Mouse (Mus musculus) kidney, embryonic 14.5 days (tissue): ENCODE data around the gene Nme6. TPM values are rescaled to one million over a fixed set of nuclear protein-coding genes. Genes with fewer than 3 reads are reported as not detected.

ENCODE experiments used
- ATAC-seq: fragments of 200-750 bp; cut with Nextera tagmentation; 2 replicates; pipeline ENCODE4 v1.8.0; 2017; ENCODE audit warnings: moderate number of reproducible peaks, mild to moderate bottlenecking, moderate TSS enrichment, moderate library complexity; ENCODE audit not compliant: low FRiP score, low TSS enrichment
- H3K27ac ChIP-seq: fragments of 300-500 bp; sonication (generic); 2 replicates; pipeline ENCODE4 v1.5.1; 2014; ENCODE audit warnings: low read depth, mild to moderate bottlenecking, low read length, moderate library complexity, mixed read lengths
- H3K27me3 ChIP-seq: fragments of 300-500 bp; sonication (generic); 2 replicates; pipeline ENCODE4 v1.6.1; 2014; ENCODE audit warnings: mild to moderate bottlenecking, low read length; ENCODE audit not compliant: control insufficient read depth, insufficient read depth
- H3K36me3 ChIP-seq: fragments of 300-500 bp; sonication (generic); 2 replicates; pipeline ENCODE4 v1.6.1; 2014; ENCODE audit warnings: low read length, mixed read lengths; ENCODE audit not compliant: control insufficient read depth, insufficient read depth
- H3K4me1 ChIP-seq: fragments of 300-500 bp; sonication (generic); 2 replicates; pipeline ENCODE4 v1.6.1; 2014; ENCODE audit warnings: low read length, mixed read lengths; ENCODE audit not compliant: control insufficient read depth, insufficient read depth
- H3K4me2 ChIP-seq: fragments of 300-500 bp; sonication (generic); replicated peaks from 2 replicates; pipeline ENCODE4 v1.6.1; 2014; ENCODE audit warnings: low read depth, mild to moderate bottlenecking, low read length
- H3K4me3 ChIP-seq: fragments of 300-500 bp; sonication (generic); 2 replicates; pipeline ENCODE4 v1.5.1; 2014; ENCODE audit warnings: mild to moderate bottlenecking, low read length
- H3K9ac ChIP-seq: fragments of 300-500 bp; sonication (generic); 2 replicates; pipeline ENCODE4 v1.6.1; 2014; ENCODE audit warnings: low read depth, mild to moderate bottlenecking, low read length, moderate library complexity
- H3K9me3 ChIP-seq: fragments of 300-500 bp; sonication (generic); 2 replicates; pipeline ENCODE4 v1.6.1; 2016; ENCODE audit warnings: low read length; ENCODE audit not compliant: control insufficient read depth
- WGBS: fragments of 180-500 bp; shearing (Covaris S2); extraction: QIAGEN DNeasy Blood & Tissue Kit; methylation state at CpG from one replicate; pipeline ENCODE4 v1.1.7; 2014; 5-methylcytosine and 5-hydroxymethylcytosine counted together
- polyA plus RNA-seq: library from polyadenylated mRNA; unstranded; fragments of >200 nt; fragmentation: Nextera tagmentation; extraction: Ambion mirVana; gene quantifications from 2 replicates; pipeline ENCODE4 v1.2.1, GENCODE M21; 2014

The Nme6 gene
- polyA plus RNA-seq, 1 experiment from 2014 or later, result 88.6 TPM

DNA sequence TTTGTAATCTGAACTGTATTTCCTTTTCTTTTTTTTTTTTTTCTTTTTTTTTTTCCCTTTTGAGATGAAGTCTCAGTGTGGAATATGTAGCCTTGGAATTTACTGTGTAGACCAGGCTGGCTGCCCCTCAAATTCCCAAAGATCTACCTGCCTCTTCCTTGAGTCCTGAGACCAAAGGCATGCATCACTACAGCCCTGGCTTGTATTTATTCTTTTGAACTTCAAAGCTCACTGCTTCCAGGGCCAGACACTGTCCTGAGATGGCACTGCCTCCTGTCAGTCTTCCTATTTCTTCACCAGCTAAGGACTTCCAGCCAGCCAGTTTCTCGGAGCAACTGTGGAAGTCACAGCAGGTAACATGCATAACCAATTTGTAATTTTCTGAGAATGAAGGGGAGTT is 20.6 kb upstream of the Nme6 start, which contains the start of gene Spink8:
Spink8 (plus strand) TSS at position 301 of the 400 bp plus-strand sequence.
- no peak within 1 kb of the TSS for H3K4me2 ChIP-seq
- 56% methylated on average over 1 of the region's 1 CpGs for WGBS
- no peak within 1 kb of the TSS; the same call in 1 of the 2 replicates for H3K27ac ChIP-seq
- H3K9ac ChIP-seq, result no peak within 1 kb of the TSS
- H3K4me3 ChIP-seq, result no peak within 1 kb of the TSS
- ATAC-seq, result no peak
- no peaks in the 10 kb centered on the region for H3K9me3 ChIP-seq
- H3K27me3 ChIP-seq, result no peaks in the 10 kb centered on the region
- peaks cover 16% of the 10 kb centered on the region for H3K4me1 ChIP-seq
- no peaks in the 10 kb centered on the region for H3K36me3 ChIP-seq

DNA sequence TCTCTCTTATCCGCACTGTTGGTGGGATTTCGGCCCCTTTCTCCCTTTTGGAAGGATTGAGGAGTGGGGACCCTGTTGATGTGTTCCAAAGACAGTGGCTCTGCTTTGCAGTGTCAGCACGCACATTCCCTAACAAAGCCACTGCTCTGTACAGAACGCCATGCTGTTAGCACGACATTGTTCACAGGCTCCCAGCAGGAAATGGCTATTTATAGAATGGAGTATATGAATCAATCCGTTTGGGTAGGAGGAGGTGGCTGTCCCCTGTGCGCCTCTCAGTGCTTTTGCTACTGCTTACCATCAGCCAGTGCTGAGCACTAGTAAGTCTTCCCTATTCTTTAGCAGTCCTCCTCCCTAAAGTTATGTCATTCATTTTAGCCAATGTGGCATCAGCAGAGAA is 19.1 kb upstream of the Nme6 start:
- WGBS, result 53% methylated on average over 7 of the region's 7 CpGs
- no peak overlapping the region for H3K27ac ChIP-seq
- ATAC-seq, result peak; percentile 60; the same call in 1 of the 2 replicates

GRCm38 (mm10) chr9:109816341-109816740 is 16.2 kb upstream of the Nme6 start:
- Histone ChIP-seq H3K4me1 (peaks cover 6% of the 10 kb centered on the region; the same call in 1 of the 2 replicates), H3K27ac (no peak overlapping the region), H3K36me3 (no peaks in the 10 kb centered on the region), H3K4me3 (no peak overlapping the region), H3K9ac (no peak overlapping the region), H3K9me3 (no peaks in the 10 kb centered on the region), H3K27me3 (no peaks in the 10 kb centered on the region), H3K4me2 (no peak overlapping the region)
- WGBS, result 58% methylated on average over 6 of the region's 6 CpGs
- ATAC-seq, result no peak

More for the DNA sequence above, 19.1 kb upstream of the Nme6 start:
- no peaks in the 10 kb centered on the region for H3K27me3 ChIP-seq
- H3K9me3 ChIP-seq, result no peaks in the 10 kb centered on the region
- no peak overlapping the region for H3K4me2 ChIP-seq
- H3K9ac ChIP-seq, result no peak overlapping the region
- H3K4me1 ChIP-seq, result peaks cover 6% of the 10 kb centered on the region; the same call in 1 of the 2 replicates
- H3K36me3 ChIP-seq, result no peaks in the 10 kb centered on the region
- H3K4me3 ChIP-seq, result no peak overlapping the region

- Histone ChIP-seq H3K9me3 (no peaks in the 10 kb centered on the region), H3K27ac (no peak overlapping the region), H3K27me3 (no peaks in the 10 kb centered on the region), H3K36me3 (peaks cover 4% of the 10 kb centered on the region; the same call in 1 of the 2 replicates), H3K4me3 (no peak overlapping the region), H3K4me2 (no peak overlapping the region), H3K4me1 (no peaks in the 10 kb centered on the region), H3K9ac (no peak overlapping the region)
- ATAC-seq, result no peak
- 54% methylated on average over 4 of the region's 4 CpGs for WGBS
Measured at GRCm38 (mm10) chr9:109825739-109826138, 6.8 kb upstream of the Nme6 start.

DNA sequence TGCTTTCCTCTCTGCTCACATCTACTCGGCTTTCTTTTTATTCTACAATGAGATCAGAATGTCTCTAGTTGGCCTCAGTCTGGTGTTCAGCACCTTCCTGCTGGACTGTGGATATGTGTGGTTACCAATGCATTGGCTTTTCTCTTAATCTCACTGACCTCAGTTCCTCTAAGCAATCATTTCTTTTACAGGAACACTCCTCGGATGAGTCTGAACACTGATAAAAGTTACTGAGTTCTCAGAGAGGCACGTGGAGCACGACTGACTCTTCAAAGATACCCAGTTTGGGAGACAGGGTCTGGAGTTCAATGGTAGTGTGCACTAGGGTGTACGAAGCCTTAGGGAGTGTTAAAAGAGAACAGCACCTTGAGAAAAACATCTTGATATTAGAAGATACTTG is 6.4 kb upstream of the Nme6 start:
- Histone ChIP-seq H3K27ac (no peak overlapping the region), H3K9ac (no peak overlapping the region), H3K4me1 (no peaks in the 10 kb centered on the region), H3K9me3 (no peaks in the 10 kb centered on the region), H3K27me3 (no peaks in the 10 kb centered on the region), H3K4me3 (no peak overlapping the region), H3K36me3 (peaks cover 4% of the 10 kb centered on the region; the same call in 1 of the 2 replicates), H3K4me2 (no peak overlapping the region)
- ATAC-seq, result no peak
- 82% methylated on average over 5 of the region's 5 CpGs for WGBS

DNA sequence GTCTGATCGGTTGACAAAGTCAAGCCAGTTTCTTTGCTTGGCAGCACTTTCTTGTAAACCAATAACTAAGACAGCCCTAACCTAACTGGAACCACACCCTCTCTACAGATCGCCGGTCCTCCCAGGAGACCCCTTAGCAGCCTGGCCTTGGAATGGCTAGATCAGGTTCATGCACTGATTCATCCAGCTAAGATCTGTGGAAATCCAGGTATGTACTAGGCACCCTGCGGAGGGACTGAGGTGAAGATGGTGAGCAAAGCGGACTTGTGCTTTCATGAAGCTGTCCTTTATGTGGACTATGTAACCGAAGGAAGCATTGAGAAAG is 501 bp downstream of the Nme6 start:
- Histone ChIP-seq H3K27ac (no peak overlapping the region), H3K9ac (peak overlapping the region; percentile 67; the same call in 1 of the 2 replicates), H3K4me3 (peak overlapping the region; percentile 69), H3K4me1 (no peaks in the 10 kb centered on the region), H3K4me2 (peak overlapping the region; percentile 74), H3K27me3 (no peaks in the 10 kb centered on the region), H3K9me3 (no peaks in the 10 kb centered on the region), H3K36me3 (peaks cover 22% of the 10 kb centered on the region; the same call in 1 of the 2 replicates)
- peak; percentile 66; the same call in 1 of the 2 replicates for ATAC-seq
- 17% methylated on average over 6 of the region's 6 CpGs for WGBS

DNA sequence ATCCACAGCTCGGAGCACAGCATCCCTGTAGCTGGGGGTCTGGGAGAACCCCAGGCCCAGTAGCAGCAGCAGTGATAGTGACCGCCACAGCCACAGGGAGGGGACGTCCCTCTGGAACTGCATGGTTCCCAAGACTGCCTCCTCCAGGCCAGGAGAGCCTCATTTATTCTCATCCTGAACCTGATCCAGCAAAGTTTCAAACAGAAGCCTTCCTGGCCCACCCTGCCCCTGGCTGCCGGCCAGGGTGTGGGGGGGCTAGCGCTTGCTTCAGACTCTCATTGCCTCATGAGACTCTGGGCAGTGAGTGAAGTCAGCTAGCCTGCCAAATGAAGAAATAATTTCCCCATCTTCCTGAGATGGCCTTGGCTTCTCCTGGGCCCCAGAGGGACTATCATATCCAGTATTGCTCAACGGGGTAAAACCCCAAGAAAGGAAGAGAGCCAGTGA is 16.8 kb downstream of the Nme6 start, which contains the start of gene Camp:
Camp (minus strand) TSS at position 306 of the 447 bp plus-strand sequence.
- Histone ChIP-seq H3K27ac (no peak within 1 kb of the TSS), H3K36me3 (peaks cover 7% of the 10 kb centered on the region; the same call in 1 of the 2 replicates), H3K27me3 (no peaks in the 10 kb centered on the region), H3K4me2 (no peak within 1 kb of the TSS), H3K9me3 (no peaks in the 10 kb centered on the region), H3K4me3 (no peak within 1 kb of the TSS), H3K4me1 (0 out of 2 replicates have a peak, but pooled peaks cover 3% of the 10 kb centered on the region), H3K9ac (no peak within 1 kb of the TSS)
- 66% methylated on average over 6 of the region's 6 CpGs for WGBS
- 0 out of 2 replicates have a peak, but pooled peaks have one; percentile 33 for ATAC-seq

- H3K27ac ChIP-seq, result no peak overlapping the region
- H3K36me3 ChIP-seq, result peaks cover 5% of the 10 kb centered on the region; the same call in 1 of the 2 replicates
- no peak overlapping the region for H3K9ac ChIP-seq
- no peak overlapping the region for H3K4me3 ChIP-seq
- H3K4me1 ChIP-seq, result 0 out of 2 replicates have a peak, but pooled peaks cover 3% of the 10 kb centered on the region
- H3K4me2 ChIP-seq, result no peak overlapping the region
- ATAC-seq, result no peak
- WGBS, result 82% methylated on average over 5 of the region's 5 CpGs
- H3K9me3 ChIP-seq, result no peaks in the 10 kb centered on the region
- H3K27me3 ChIP-seq, result no peaks in the 10 kb centered on the region
Measured at GRCm38 (mm10) chr9:109850099-109850498, 17.6 kb downstream of the Nme6 start.

DNA sequence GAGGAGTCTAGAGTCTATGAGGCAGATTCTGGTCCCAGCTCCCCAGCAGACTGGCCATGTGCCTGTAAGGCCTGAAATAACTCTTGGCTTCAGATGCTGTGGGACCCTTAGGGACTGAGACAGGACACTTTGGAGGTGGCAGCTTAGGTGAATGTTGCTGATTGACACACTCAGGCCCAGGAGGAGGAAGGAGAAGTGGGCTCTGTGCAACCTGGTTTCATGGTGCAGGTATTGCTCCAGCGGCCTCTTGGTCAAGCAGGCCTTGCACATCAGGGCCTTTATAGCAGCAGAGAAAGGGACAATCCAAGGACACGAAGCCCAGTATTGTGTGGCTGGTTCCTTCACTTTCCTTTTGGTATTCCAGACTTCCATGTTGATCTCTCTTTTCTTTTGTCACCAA is 21.8 kb downstream of the Nme6 start:
- H3K4me2 ChIP-seq, result no peak overlapping the region
- H3K36me3 ChIP-seq, result no peaks in the 10 kb centered on the region
- H3K4me3 ChIP-seq, result no peak overlapping the region
- no peaks in the 10 kb centered on the region for H3K9me3 ChIP-seq
- H3K27me3 ChIP-seq, result no peaks in the 10 kb centered on the region
- 93% methylated on average over 2 of the region's 2 CpGs for WGBS
- H3K4me1 ChIP-seq, result 0 out of 2 replicates have a peak, but pooled peaks cover under 1% of the 10 kb centered on the region
- no peak for ATAC-seq
- H3K9ac ChIP-seq, result no peak overlapping the region
- H3K27ac ChIP-seq, result no peak overlapping the region
